Comparison of ENCODE assay signal across 32 mouse cellular contexts in the genomic region with DNA sequence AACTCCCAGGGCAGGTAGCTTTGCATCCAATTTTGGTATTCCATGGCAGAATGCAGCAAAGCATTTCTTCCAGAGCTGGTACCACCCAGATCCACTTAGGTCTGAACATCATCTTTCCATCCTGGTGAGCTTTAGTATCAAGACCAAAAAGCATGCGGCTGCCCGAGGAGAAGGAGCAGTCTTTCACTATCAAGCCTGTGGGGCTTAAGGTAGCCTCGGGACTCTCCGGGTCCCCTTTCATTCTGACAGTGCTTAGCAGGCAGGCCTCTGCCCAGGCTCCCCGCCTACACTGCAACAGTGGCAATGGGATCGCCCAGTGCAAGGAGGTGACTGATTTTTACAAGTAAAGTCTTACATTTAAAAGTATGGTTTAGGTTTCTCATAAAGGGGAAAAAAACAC. TPM values are rescaled to one million over a fixed set of nuclear protein-coding genes. Genes with fewer than 3 reads are reported as not detected.
"Had no signal": no experiment of that assay in that cellular context is flagged by ENCODE, and none has a peak within 500 bp of the region (broad histone marks: within the 10 kb centered on the region; RNA-seq: fewer than 3 reads in every experiment).

No protein-coding gene starts in this region.

- H3K4me3 ChIP-seq: embryonic facial prominence, embryonic 10.5 days; embryonic facial prominence, embryonic 12.5 days; embryonic facial prominence, embryonic 13.5 days; embryonic facial prominence, embryonic 15.5 days; erythroblast, embryonic 14.5 days; forebrain, embryonic 10.5 days; forebrain, embryonic 12.5 days; forebrain, embryonic 13.5 days; gastrocnemius, adult 2 months; heart, adult 2 months; heart, embryonic 10.5 days had no signal

- H3K27me3 ChIP-seq: embryonic facial prominence, embryonic 12.5 days; embryonic facial prominence, embryonic 13.5 days; embryonic facial prominence, embryonic 15.5 days; forebrain, embryonic 12.5 days; forebrain, embryonic 13.5 days had no signal

- H3K9me3 ChIP-seq: embryonic facial prominence, embryonic 10.5 days; embryonic facial prominence, embryonic 12.5 days; embryonic facial prominence, embryonic 13.5 days; embryonic facial prominence, embryonic 15.5 days; forebrain, embryonic 10.5 days; forebrain, embryonic 12.5 days; forebrain, embryonic 13.5 days; heart, embryonic 10.5 days had no signal

- H3K9ac ChIP-seq: embryonic facial prominence, embryonic 12.5 days; embryonic facial prominence, embryonic 13.5 days; embryonic facial prominence, embryonic 15.5 days; forebrain, embryonic 12.5 days; forebrain, embryonic 13.5 days; forebrain, postnatal 0 days had no signal

- H3K4me1 ChIP-seq: embryonic facial prominence, embryonic 12.5 days; forebrain, embryonic 10.5 days; heart, embryonic 10.5 days had no signal

- H3K27ac ChIP-seq: embryonic facial prominence, embryonic 10.5 days; embryonic facial prominence, embryonic 12.5 days; embryonic facial prominence, embryonic 13.5 days; embryonic facial prominence, embryonic 15.5 days; forebrain, embryonic 10.5 days; forebrain, embryonic 12.5 days; forebrain, embryonic 13.5 days; gastrocnemius, adult 2 months; heart, adult 2 months; heart, embryonic 10.5 days had no signal

- ATAC-seq: forebrain, embryonic 13.5 days; forebrain, embryonic 14.5 days; forebrain, postnatal 0 days had no signal

- H3K4me2 ChIP-seq: embryonic facial prominence, embryonic 12.5 days; embryonic facial prominence, embryonic 13.5 days; embryonic facial prominence, embryonic 15.5 days; forebrain, embryonic 12.5 days; forebrain, embryonic 13.5 days; heart, embryonic 11.5 days had no signal

- DNase-seq: cerebellum, adult 8-10 months; cerebellum, adult 9-10 months; cerebellum, adult 9-11 months; cerebellum, postnatal 10 days; cerebellum, postnatal 14 days; cerebellum, postnatal 25 days; cerebellum, postnatal 36 days; embryo, embryonic 11 days; forebrain, postnatal 0 days; gastrocnemius, adult 2 months; gastrocnemius, postnatal 10 days; gastrocnemius, postnatal 14 days; gastrocnemius, postnatal 25 days; gastrocnemius, postnatal 36 days; heart, adult 2 months had no signal

RNA-seq across cellular contexts. Expression of gene Mogat1, which starts 58.2 kb away (rescaled TPM):
- total RNA-seq: common myeloid progenitor, adult 5-6 weeks; gastrocnemius, adult 18-20 months; gastrocnemius, adult 2 months; gastrocnemius, postnatal 10 days; gastrocnemius, postnatal 36 days; gastrocnemius, postnatal 4 days; granulocyte monocyte progenitor cell, adult 5-6 weeks; heart, adult 2 months; heart, adult 8-10 months had no signal
- polyA plus RNA-seq: cortical plate, adult 2 months; erythroblast, embryonic 14.5 days; forebrain, embryonic 12.5 days; forebrain, embryonic 14.5 days; heart, embryonic 10.5 days; heart, embryonic 11.5 days had no signal

RNA-seq across cellular contexts. Expression of gene BC035947, which starts 59.4 kb away (rescaled TPM):
- total RNA-seq: common myeloid progenitor, adult 5-6 weeks; gastrocnemius, adult 18-20 months; gastrocnemius, adult 2 months; gastrocnemius, postnatal 10 days; gastrocnemius, postnatal 14 days; gastrocnemius, postnatal 25 days; gastrocnemius, postnatal 36 days; gastrocnemius, postnatal 4 days; granulocyte monocyte progenitor cell, adult 5-6 weeks; heart, adult 2 months; heart, adult 8-10 months had no signal
- polyA plus RNA-seq: erythroblast, embryonic 14.5 days had no signal
